Mouse (Mus musculus): ENCODE measurements around the gene Aloxe3.

Gene Aloxe3

DNA sequence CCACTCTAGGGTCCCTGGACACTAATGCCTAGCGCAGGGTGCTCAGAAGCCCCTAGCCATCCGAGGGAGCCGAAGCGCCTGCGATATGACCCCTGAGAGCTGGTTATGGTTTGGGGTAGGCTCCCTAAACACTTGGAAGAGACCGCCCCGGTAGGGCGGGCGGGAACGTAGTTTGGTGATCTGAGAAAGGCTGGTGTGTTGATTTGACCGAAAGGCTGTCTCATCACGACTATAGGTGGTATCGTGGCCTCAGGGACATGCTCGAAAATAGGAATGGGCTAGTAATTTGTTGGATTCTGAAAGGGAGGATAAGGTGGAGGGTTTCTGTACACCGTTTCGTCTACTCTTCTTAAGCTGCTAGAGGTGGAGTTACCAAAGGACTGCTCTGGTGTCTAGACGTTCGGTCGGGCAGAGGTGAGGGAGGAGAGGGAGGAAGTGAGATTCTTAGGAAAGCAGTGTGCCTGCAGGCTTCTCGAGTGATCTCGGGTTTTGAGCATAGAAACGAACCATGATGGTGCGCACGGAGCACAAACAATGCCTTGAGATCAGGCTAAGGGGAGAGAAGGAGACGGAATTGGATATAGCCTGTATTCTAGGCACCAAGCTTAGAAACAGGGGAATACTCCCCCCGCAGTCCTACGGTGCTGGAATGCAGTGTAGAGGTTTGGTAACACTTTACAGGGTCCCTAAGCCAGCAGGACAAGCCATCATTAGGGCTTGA lies 30.0 kb upstream of the Aloxe3 start:
- DNase-seq (ENCODE audit: low spot score), result no peak

DNA sequence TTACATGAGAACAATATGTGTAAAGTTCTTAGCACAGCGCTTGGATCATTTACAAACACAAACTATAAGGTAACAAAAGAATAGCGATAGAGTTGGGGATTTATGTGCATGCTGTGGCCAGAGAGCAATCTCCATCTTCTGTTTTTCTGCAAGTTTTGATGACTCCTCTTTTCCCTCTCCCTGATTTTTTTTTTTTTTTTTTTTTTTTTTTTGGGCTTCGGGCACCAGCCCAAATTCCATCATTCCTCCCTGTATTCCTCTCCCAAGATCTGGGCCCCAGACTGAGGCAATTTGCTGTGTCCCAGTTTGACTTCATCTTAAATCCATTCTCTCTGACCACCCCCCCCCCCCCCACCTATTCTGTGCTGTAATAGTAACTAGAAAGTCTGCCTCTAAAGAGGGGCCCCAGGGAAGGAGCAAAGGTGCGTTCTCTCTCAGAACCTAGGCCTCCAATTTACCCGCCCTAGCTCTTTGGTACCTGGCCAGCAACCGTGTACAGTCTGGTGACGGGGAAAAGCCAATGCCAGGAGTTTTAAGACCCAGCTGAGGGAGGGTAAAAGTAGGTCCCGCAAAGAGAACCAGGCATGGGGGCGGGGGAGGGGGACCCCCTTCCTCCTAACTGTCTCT lies 29.2 kb upstream of the Aloxe3 start:
- DNase-seq (ENCODE audit: low spot score), result no peak

DNA sequence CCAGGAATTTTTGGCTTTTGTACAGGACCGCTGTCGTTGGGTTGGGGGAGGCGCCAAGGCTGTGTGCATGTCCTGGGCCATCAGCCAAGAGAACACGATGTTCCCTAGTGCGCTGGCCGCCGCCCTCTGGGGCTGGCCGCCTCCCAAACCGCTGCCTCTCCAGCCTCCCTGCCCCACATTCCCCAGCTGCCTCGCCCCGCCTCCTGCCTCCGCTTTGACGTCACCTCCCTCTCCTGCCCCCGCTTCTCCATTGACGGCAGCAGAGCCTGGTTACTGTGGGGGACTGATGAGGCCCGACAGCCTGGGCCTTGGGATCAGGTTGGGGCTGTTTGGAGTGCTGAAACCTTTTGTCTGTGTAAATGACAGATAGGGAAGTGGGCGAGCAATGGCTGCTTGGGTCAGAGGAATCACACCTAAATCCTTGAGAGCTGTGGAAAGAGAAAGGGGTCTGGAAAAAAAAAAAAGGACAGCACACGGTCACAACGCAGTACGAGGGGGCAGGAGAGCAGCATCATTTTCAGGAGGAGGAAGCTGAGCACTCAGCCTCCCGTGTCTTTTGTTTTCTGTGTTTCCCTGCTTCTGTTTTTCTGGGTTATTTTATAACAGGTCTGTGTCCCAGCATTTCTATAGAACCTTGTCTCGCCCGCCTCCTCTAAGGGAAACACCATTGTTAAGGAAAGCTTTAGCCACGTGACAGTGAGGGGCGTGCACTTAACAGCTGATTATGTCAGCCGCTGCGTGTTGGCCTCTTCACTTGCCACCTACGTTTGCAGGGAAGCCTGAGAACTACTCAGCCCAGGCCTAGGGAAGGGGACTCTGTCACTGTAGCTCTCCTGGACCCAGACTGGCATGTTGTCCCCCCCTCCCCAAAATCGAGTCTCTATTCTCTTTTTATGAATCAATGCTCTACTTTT lies 28.5 kb upstream of the Aloxe3 start:
- DNase-seq (ENCODE audit: low spot score), result peak; percentile 99

DNA sequence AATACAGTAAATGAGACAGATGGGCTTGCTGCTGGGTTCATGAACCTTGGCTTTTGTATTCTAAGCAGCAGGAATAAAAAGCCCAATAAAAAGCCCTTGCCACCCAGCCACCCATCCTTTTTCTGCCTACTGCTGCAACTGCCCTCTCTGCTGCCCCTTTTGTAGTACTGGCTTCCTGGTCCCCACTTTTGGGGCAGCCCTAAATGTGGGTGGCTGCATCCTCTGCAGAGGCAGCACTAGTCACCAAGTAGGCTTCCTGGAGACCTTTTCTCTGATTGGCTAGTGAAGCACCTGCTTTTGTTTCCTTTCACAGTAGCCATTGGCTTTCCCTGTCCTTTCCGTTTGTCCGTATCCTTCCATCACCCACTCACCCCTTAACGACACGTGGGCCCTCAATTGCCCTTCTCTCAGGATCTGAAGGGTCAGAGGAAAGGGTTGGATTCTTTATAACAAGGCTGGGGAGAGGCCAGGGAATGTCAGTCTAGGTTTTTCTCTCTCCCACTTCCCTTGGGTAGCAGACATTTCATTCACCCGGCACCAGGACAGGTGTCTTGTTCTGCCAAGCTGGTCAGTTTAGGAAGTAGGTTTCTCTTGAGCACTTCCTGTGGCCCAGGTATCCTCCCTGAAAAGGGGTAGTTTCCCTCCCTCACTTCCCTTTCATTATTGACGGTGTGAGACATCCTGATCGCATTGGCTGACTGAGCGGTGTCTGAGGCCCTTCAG lies 27.5 kb upstream of the Aloxe3 start:
- DNase-seq (ENCODE audit: low spot score), result no peak

DNA sequence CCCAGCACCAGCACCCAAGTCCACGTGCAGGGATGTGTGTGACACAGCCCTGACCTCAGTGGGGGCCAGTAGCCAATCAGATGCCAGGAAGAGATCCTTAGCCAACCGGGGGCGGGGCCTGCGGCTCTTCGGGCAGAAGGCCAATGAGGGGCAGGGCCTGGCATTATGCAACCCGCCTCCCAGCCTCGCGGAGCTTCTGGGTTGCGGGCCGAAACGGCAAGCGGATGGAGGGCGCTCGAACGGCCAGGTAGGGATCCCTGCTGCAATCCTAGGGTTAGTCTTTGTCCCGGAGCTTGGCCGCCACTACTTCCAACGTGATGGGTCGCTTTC lies 27.0 kb upstream of the Aloxe3 start:
- DNase-seq (ENCODE audit: low spot score), result peak; percentile 83

DNA sequence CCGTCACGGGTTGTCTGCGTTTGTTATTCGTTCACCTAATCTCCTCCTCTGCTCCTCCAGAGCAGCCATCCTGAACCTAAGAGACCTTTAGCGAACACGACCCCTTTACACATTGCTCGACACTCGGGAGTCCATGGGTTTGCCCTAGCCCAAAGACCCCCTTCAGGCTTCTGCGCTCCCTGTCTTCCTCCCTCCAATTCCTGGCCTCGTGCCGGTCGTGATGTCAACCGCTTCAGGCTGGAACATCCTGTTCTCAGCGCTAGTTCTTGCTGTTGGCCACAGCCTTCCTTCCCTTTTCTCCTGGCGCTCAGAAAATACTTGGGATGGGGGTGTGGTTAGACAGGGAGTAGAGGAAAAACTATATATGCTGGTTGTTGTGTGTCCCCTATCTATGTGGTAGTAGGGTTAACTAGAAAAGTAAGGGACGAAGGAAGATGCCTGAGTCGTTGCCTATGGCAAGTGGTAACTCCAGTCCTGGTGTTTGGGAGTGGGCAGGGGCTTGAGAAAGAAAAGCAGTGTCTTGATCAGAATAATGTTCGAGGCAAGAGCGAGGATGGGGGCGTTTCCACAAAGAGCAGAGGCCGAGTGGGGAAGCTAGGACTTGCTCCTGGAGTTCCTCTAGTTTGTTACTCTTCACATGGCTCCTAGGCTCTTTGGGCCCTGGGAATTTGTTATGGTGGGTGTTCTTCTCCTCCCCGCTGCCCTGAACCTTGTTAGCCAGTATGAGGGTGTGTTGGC lies 26.4 kb upstream of the Aloxe3 start:
- no peak for DNase-seq (ENCODE audit: low spot score)

DNA sequence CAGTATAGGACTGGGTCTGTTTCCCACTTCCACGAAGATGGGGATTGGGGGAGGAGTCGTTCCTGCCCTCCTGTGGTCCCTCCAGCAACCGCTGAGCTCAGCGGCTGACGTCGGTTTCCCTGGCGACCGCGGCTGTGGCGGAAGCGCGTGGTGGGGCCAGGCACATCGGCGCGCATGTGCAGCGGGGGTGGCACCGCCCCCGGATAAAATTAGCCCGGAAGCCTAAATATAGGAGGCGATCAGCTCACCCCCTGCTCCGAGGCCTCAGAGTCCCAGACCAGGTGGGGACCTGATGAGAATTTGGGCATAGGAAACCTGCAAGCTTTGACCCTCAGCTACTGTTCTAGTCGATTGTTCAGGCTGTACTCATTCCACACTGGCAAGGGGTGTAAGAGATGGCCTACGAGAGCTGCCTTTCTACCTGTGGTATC lies 25.8 kb upstream of the Aloxe3 start:
- peak; percentile 87 for DNase-seq (ENCODE audit: low spot score)

DNA sequence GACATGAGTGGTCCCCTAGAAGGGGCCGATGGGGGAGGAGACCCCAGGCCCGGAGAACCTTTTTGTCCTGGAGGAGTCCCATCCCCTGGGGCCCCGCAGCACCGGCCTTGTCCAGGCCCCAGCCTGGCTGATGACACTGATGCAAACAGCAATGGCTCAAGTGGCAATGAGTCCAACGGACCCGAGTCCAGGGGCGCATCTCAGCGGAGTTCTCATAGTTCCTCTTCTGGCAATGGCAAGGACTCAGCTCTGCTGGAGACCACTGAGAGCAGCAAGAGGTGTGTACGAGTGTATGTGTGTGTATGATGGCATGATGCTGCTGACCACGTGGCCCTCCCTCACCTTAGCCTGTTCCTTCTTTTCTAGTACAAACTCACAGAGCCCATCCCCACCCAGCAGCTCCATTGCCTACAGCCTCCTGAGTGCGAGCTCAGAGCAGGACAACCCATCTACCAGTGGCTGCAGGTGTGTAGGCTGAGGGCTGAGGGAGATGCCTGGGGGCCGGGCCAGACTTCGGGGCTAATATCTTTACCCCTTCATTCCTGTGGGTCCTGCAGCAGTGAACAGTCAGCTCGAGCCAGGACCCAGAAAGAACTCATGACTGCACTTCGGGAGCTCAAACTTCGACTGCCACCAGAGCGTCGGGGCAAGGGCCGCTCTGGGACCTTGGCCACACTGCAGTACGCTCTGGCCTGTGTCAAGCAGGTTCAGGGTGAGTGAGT lies 24.9 kb upstream of the Aloxe3 start:
- no peak for DNase-seq (ENCODE audit: low spot score)

DNA sequence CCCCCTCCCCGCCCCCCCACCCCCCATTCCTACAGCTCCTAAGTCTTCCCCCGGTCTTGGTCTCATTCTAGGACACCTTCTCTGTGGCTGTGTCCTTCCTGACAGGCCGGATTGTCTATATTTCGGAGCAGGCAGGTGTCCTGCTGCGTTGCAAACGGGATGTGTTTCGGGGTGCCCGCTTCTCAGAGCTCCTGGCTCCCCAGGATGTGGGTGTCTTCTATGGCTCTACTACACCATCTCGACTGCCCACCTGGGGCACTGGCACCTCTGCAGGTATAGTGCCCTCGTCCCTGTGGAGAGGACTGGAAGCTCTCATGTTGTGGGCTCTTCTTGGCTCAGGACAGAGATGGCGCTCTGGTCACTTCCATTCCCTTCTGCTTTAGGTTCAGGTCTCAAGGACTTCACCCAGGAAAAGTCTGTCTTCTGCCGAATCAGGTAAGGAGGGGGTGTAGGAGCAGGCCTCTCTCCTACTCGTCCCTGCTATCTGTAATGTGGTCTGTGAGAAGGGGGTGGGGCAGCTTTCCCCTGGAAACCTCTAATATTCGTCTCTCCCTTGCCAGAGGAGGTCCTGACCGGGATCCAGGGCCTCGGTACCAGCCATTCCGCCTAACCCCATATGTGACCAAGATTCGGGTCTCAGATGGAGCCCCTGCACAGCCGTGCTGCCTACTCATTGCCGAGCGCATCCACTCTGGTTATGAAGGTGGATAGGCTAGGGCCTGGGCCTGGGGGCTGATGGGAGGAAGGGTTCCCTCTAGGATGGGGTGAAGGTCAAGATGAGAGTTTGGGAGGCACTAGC lies 23.9 kb upstream of the Aloxe3 start:
- DNase-seq (ENCODE audit: low spot score), result no peak

DNA sequence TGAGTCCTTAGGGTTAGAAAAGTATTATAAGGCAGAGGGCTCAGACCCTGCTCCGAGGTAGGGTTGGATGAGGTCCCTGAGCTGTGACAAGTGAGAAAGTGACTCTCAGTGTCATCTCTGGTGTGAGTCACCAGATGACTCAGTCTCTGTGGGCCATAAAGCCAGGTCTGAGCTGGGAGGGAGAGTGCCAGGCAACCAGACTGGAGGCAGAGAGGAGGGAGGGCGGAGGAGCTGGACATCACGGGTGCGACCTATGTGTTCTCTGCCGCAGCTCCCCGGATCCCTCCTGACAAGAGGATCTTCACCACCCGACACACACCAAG lies 23.3 kb upstream of the Aloxe3 start:
- no peak for DNase-seq (ENCODE audit: low spot score)

DNA sequence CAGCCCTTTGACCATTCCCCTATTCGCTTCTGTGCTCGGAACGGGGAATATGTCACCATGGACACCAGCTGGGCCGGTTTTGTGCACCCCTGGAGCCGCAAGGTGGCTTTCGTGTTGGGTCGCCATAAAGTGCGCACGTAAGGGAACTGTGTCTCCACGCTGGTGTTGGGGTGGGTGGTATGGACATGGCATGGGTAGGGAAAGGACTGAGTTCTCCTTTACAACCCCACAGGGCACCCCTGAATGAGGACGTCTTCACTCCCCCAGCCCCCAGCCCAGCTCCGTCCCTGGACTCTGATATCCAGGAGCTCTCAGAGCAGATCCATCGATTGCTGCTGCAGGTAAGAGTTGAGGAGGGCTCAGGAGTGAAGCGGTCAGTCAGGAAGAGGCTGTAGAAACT lies 22.6 kb upstream of the Aloxe3 start:
- DNase-seq (ENCODE audit: low spot score), result no peak

DNA sequence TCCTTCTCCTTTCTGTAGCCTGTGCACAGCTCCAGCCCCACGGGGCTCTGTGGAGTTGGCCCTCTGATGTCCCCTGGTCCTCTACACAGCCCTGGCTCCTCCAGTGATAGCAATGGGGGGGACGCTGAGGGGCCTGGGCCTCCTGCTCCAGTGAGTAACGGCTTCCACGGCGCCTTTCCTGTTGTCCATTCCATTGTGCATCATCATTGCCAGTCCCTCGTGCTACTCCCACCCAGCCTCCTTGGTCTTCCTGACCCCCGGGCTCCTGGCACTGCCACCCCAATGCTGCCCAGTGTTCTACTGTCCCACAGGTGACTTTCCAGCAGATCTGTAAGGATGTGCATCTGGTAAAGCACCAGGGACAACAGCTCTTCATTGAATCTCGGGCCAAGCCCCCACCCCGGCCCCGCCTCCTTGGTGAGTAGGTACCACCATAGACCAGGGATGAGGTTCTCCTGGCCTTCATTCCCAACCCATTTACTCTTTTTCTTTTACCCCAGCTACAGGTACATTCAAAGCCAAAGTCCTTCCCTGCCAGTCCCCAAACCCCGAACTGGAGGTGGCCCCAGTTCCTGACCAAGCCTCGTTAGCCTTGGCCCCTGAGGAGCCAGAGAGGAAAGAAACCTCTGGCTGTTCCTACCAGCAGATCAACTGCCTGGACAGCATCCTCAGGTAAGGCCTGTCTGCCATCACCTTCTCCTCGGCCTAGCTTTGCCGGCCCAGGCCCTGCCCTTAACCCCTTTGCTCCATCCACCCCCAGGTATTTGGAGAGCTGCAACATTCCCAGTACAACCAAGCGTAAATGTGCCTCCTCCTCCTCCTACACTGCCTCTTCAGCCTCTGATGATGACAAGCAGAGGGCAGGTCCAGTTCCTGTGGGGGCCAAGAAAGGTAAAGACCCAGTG lies 21.9 kb upstream of the Aloxe3 start:
- DNase-seq (ENCODE audit: low spot score), result no peak

DNA sequence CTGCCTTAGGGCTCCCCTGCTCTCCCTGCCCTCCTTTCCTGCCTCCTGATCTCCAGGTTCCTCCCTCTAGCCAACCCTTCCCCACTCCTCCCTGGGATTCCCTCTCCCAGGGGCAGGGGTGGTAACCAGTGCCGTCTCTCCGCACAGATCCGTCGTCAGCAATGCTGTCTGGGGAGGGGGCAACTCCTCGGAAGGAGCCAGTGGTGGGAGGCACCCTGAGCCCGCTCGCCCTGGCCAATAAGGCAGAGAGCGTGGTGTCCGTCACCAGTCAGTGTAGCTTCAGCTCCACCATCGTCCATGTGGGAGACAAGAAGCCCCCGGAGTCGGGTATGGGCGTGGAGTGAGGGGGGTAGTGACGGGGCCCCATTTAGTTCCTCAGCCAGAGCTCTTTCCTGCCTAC lies 21.2 kb upstream of the Aloxe3 start:
- no peak for DNase-seq (ENCODE audit: low spot score)

DNA sequence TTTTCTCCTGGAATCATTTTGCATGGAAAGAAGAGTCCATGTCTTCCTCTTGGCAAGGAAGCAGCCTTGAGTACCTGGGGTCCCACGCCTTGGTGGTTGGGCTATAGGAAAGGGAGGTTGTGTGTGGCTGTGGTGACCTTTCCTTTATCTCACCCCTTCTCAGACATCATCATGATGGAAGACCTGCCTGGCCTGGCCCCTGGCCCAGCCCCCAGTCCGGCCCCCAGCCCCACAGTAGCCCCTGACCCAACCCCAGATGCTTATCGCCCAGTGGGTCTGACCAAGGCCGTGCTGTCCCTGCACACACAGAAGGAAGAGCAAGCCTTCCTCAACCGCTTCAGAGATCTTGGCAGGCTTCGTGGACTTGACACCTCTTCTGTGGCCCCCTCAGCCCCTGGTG lies 20.5 kb upstream of the Aloxe3 start:
- no peak for DNase-seq (ENCODE audit: low spot score)

DNA sequence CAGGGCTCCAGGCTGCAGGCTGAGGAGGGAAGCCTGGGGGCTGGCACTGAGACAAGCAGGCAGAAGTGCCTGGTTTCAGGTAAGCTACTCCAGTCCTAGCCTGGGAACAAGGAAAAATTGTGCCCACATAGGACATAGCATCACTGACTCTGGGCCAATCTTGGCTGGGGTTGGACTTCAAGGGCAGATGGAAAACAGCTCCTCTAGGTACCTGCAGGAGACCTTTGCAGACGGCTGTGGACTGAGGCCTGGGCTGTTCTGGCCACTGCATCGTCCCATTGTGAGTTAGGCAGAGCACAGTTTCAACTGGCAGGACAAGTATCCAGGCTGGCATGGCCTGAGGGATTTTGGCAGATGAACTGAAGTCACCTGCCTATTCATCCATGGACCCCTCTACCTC lies 19.9 kb upstream of the Aloxe3 start:
- no peak for DNase-seq (ENCODE audit: low spot score)

DNA sequence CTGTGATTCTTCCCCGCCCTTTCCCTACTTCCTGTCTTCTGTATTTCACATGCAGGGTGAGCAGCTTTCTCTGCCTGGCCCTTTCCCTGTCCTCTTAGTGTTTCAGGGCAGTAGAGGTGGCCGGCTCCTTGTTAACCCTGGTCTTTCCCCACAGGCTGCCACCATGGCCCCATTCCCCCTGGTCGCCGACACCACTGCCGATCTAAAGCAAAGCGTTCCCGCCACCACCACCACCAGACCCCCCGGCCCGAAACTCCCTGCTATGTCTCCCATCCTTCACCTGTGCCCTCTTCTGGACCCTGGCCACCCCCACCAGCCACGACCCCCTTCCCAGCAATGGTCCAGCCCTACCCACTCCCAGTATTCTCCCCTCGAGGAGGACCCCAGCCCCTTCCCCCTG lies 19.4 kb upstream of the Aloxe3 start:
- DNase-seq (ENCODE audit: low spot score), result no peak

DNA sequence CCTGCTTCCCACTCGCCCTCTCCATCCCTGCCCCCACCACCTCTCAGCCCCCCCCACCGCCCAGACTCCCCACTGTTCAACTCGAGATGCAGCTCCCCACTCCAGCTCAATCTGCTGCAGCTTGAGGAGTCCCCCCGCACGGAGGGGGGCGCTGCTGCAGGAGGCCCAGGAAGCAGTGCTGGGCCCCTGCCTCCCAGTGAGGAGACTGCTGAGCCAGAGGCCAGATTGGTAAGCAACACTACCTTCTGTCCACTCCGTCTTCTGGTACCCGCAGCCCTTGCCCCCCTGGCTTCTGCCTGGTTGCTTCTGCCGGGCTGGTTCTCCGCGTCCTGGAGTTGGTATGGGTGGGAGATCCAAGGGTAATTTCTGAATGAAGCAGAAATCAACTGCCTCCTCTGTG lies 18.9 kb upstream of the Aloxe3 start:
- no peak for DNase-seq (ENCODE audit: low spot score)

DNA sequence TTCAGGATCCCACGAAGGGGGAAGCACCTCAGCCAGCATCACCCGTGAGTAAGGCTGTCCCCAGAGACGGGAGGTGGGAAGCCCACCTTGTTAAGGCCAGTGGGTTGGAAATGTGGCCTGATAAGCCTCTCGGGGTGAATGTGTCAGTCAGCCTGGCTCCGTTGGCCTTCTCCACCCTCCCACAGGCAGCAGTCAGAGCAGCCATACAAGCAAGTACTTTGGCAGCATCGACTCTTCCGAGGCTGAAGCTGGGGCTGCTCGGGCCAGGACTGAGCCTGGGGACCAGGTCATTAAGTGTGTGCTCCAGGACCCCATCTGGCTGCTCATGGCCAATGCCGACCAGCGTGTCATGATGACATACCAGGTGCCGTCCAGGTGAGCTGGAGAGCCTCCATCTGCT lies 18.0 kb upstream of the Aloxe3 start:
- DNase-seq (ENCODE audit: low spot score), result no peak

DNA sequence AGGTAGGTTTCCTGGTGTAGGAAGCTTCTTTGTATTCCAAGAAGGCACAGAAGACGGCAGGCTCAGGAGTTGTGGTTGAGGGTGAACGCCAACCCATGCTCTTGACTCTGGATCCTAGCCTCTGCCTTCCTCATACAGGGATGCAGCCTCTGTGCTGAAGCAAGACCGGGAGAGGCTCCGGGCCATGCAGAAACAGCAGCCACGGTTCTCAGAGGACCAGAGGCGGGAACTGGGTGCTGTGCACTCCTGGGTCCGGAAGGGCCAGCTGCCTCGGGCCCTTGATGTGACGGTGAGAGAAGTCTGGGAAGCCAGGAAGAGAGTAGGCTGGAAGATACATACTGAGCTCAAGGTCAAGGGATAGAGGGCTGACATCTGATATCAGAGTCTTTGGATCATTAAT lies 17.5 kb upstream of the Aloxe3 start:
- no peak for DNase-seq (ENCODE audit: low spot score)
